Mouse (Mus musculus): ENCODE data around the gene Fbxo31. TPM values are rescaled to one million over a fixed set of nuclear protein-coding genes. Genes with fewer than 3 reads are reported as not detected.

Fbxo31 gene
- polyA plus RNA-seq, 1 experiment from 2014 or later, result 17.3 TPM

DNA sequence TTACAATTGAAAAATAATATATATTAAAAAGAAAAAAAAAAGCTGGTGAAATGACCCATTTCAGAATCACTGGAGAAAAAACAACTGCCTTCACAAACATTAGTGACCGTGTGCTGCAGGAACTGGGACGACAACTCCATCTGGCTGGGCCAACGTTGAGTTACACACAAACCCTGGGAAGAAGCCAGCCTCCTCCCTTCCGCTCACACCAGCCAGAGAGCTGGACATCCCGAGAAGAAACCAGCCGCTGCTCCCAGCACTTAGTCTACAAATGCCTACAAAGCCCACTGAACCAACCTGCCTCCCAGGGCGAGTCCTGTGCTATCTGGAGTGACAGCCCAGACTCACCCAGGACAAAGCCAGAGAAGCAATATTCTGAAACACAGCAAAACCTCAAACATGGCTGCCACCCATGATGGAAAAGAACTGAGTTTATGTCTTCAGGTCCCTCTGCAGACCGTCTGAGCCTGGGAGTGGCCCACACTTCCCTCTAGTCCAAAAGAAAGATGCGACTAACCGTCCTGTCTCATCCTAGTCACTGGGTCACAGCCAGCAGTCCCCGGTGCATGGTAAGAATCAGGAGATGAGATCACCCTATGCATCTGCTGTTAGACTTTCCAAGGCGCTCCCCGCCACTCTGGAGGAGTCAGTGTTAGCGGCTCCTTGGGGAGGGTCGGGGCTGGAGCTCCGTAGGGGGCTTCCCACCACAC lies 16.8 kb downstream of the Fbxo31 start:
- no peak overlapping the region for H3K27ac ChIP-seq
- no peak overlapping the region for H3K4me2 ChIP-seq
- H3K9ac ChIP-seq, result 0 out of 2 replicates have a peak overlapping the region, but pooled peaks have one; percentile 0
- H3K4me1 ChIP-seq, result no peaks in the 10 kb centered on the region
- no peak; the same call in 1 of the 2 replicates for ATAC-seq (ENCODE audit: insufficient number of reproducible peaks, low FRiP score, low TSS enrichment, low read depth)
- H3K4me3 ChIP-seq, result no peak overlapping the region
- 80% methylated on average over 16 of the region's 16 CpGs for WGBS
- H3K27me3 ChIP-seq, result no peaks in the 10 kb centered on the region
- H3K9me3 ChIP-seq, result no peaks in the 10 kb centered on the region
- H3K36me3 ChIP-seq, result peaks cover 39% of the 10 kb centered on the region

DNA sequence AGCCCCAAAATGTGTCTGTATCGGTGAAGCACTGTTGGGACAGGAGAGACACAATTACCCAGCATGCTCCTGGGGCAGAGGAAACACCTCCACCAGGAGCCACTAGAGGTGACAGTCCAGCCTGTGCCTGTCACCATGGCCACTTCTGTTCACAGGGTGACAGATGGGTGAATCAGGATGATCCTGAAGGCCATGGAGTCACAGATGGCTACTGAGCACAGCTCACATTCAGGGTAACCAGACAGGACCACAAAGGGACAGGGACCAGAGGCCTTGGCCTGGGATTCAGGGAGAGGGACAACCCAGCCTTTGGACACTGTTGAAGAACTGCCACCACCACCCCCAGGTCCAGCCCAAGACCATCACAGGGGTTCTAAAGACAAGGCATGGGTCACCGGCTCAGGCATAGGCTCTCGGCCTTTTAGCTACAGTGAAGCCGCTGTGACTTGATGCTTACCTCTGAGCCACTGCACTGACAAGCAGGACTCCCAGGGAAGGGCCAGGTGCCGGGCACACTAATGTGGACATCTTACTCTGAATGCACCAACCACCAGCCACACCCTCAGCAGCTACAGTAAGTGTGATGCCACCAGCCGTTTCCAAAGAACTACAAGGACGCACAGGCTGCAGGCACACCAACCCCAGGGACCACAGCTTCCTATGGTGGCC lies 18.0 kb downstream of the Fbxo31 start:
- ATAC-seq (ENCODE audit: insufficient number of reproducible peaks, low FRiP score, low TSS enrichment, low read depth), result no peak
- Histone ChIP-seq H3K9me3 (no peaks in the 10 kb centered on the region), H3K27me3 (no peaks in the 10 kb centered on the region), H3K4me1 (no peaks in the 10 kb centered on the region), H3K27ac (no peak overlapping the region), H3K4me3 (no peak overlapping the region), H3K36me3 (peaks cover 43% of the 10 kb centered on the region), H3K9ac (no peak overlapping the region), H3K4me2 (no peak overlapping the region)
- 89% methylated on average over 7 of the region's 7 CpGs for WGBS

DNA sequence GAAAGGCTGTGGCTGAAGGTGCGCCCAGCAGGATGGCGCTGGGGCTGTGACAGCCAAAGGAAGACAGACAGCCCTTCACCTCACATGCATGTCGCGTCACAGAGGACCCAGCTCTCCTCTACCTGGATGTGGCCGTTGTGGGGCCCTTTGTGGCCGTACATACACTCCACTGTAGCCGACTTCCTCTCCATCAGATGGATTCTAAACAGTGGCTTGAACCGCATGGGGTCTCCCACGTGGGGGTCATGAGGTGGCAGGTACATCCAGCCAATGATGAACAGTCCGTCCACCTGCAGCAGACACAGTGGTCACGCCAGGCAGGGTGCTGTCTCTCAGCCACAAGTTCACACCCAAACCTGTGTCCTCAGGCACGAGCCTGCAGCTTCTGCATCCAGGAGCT lies 18.8 kb downstream of the Fbxo31 start:
- peaks cover 48% of the 10 kb centered on the region for H3K36me3 ChIP-seq
- H3K4me2 ChIP-seq, result no peak overlapping the region
- H3K4me3 ChIP-seq, result no peak overlapping the region
- no peaks in the 10 kb centered on the region for H3K4me1 ChIP-seq
- WGBS, result 94% methylated on average over 12 of the region's 12 CpGs
- H3K9ac ChIP-seq, result no peak overlapping the region
- H3K9me3 ChIP-seq, result no peaks in the 10 kb centered on the region
- no peak overlapping the region for H3K27ac ChIP-seq
- H3K27me3 ChIP-seq, result no peaks in the 10 kb centered on the region
- no peak for ATAC-seq (ENCODE audit: insufficient number of reproducible peaks, low FRiP score, low TSS enrichment, low read depth)

DNA sequence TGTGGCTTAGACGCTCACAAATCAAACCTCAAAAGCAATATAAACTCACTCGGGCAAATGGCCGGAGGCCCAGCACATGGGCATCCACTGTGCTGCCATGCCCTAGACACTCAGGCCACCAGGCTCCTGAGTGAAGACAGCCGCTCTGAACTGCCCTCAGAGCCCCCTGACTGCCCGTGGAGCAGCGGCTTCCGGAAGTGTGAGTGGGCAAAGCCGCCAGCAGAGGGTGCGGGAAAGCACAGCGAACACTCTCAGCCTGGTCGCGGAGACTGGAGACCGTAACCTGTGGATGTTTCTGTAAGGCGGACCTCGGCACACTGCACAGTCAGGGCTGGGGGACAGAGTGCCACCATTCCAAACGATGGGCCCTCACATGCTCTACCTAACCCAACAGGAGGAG lies 20.1 kb downstream of the Fbxo31 start:
- Histone ChIP-seq H3K27me3 (no peaks in the 10 kb centered on the region), H3K4me3 (no peak overlapping the region), H3K4me1 (no peaks in the 10 kb centered on the region), H3K9ac (no peak overlapping the region), H3K9me3 (no peaks in the 10 kb centered on the region), H3K4me2 (no peak overlapping the region), H3K36me3 (peaks cover 57% of the 10 kb centered on the region), H3K27ac (no peak overlapping the region)
- 84% methylated on average over 16 of the region's 16 CpGs for WGBS
- ATAC-seq (ENCODE audit: insufficient number of reproducible peaks, low FRiP score, low TSS enrichment, low read depth), result no peak

DNA sequence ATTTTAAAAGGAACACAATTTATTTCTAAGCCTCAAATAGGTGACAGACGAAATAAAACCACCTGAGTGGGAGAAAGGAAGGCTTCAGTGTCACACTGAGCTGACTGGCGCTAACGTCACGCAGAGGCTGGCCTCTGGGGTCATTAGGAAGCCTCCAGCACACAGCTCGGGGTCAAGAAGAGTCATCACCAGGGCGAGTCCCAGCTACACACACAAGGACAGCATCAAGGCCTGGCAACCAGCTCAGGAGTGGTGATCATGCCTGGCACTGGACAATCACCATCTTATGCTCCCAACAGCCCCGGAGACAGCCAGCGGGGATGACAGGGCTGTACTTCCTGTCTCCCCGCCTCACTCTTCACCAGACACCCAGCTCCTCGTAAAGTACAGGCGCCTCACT lies 20.9 kb downstream of the Fbxo31 start:
- Histone ChIP-seq H3K4me1 (no peaks in the 10 kb centered on the region), H3K9me3 (no peaks in the 10 kb centered on the region), H3K4me2 (no peak overlapping the region), H3K9ac (no peak overlapping the region), H3K27me3 (no peaks in the 10 kb centered on the region), H3K4me3 (no peak overlapping the region), H3K27ac (no peak overlapping the region), H3K36me3 (peaks cover 61% of the 10 kb centered on the region)
- ATAC-seq (ENCODE audit: insufficient number of reproducible peaks, low FRiP score, low TSS enrichment, low read depth), result no peak
- WGBS, result 83% methylated on average over 11 of the region's 11 CpGs

DNA sequence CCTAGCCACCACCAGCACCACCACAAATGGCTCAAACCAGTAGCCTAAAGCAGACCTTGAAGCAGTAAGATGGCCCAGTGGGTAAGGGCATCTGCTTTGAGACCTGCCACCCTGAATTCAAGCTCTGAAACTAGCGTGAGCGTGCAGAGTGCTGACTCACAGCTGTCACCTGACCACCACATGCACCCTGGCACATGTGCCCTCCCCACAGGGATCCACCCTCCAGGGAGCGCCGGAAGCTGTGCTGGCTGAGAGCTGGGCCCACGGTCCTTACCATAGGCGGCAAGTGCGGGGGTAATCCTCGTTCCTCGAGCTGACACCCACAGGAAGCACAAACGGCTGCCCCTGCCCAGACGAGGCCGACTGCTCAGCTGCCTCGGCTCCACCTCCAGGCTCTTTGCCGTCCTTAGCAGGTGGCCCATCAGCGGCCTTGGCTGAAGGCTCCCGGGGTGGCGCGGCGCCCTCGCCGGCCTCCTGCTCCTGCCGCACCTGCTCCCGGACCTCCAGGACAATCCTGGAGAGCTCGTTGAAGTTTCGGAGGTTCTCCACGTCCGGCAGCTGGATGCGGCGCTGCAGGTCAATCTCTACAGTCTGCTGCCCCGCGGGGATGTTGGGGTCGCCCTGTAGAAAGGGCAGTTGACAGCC lies 24.7 kb downstream of the Fbxo31 start:
- ATAC-seq (ENCODE audit: insufficient number of reproducible peaks, low FRiP score, low TSS enrichment, low read depth), result no peak
- no peak overlapping the region for H3K4me2 ChIP-seq
- H3K36me3 ChIP-seq, result peaks cover 81% of the 10 kb centered on the region
- no peak overlapping the region for H3K4me3 ChIP-seq
- H3K27me3 ChIP-seq, result no peaks in the 10 kb centered on the region
- 91% methylated on average over 32 of the region's 32 CpGs for WGBS
- no peak overlapping the region for H3K9ac ChIP-seq
- no peak overlapping the region for H3K27ac ChIP-seq
- no peaks in the 10 kb centered on the region for H3K9me3 ChIP-seq
- H3K4me1 ChIP-seq, result no peaks in the 10 kb centered on the region

DNA sequence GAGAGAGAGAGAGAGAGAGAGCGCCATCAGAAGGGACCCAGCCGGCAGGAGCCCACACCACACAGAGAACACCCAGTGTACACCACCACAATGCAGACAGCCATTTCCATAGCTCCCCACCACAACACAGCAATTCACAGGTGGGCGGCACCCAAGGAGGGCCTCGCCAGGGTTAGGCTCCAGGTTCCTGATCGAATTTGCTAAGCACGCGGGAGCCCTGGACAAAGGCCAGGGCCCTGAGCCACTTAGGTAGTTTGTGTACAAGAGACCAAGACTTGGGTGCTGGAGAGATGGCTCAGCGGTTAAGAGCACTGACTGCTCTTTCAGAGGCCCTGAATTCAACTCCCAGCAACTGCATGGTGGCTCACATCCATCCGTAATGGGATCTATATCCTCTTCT lies 26.1 kb downstream of the Fbxo31 start:
- no peak overlapping the region for H3K4me3 ChIP-seq
- ATAC-seq (ENCODE audit: insufficient number of reproducible peaks, low FRiP score, low TSS enrichment, low read depth), result no peak
- H3K4me1 ChIP-seq, result no peaks in the 10 kb centered on the region
- H3K27ac ChIP-seq, result no peak overlapping the region
- no peak overlapping the region for H3K4me2 ChIP-seq
- peaks cover 70% of the 10 kb centered on the region for H3K36me3 ChIP-seq
- no peaks in the 10 kb centered on the region for H3K27me3 ChIP-seq
- no peaks in the 10 kb centered on the region for H3K9me3 ChIP-seq
- no peak overlapping the region for H3K9ac ChIP-seq
- 90% methylated on average over 7 of the region's 9 CpGs for WGBS

DNA sequence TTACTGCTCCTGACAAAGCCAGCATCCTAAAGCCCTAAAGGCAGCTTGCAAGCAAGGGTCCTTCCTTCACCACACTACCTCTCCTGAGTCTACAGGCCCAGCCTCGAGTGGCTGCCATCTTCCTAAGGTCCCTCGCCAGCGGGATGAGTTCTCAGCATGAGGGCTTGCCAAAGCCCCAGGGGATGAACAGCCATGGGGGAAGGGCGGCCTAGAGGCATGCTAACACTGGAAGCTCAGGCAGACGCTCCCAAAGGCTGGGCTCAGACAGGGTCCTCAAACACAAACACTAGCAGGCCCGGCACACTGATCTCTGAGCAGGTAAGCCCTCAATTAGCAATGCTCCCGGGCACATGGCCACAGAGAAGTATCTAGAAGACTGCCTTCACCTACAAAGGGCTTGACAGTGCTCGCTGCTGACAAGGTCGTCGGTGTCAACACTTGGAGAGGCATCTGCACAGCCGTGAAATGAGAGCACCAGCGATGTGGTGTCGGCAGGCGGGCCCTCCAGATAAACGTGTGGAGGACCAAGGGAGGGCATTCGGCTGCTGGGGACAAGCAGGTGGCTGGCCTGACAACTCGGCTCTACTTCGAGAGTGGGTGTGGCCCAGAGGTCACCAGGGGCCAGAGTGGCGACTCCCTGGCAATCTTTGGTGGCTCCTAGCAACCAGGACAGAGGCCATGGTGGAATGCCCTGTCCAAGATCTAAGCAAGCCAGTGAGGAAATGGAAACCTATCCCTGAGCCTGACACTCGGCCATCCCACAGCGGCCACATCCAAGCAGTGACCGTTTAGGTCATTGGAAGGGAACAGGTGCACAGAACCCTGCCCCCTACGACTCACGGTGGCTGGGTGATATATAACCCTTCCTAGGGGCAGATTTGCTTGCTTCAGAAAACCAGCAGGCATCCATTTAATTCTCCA lies 27.3 kb downstream of the Fbxo31 start:
- H3K4me3 ChIP-seq, result no peak overlapping the region
- peaks cover 70% of the 10 kb centered on the region for H3K36me3 ChIP-seq
- no peak overlapping the region for H3K27ac ChIP-seq
- H3K4me2 ChIP-seq, result no peak overlapping the region
- ATAC-seq (ENCODE audit: insufficient number of reproducible peaks, low FRiP score, low TSS enrichment, low read depth), result no peak
- H3K4me1 ChIP-seq, result peaks cover 3% of the 10 kb centered on the region; the same call in 1 of the 2 replicates
- H3K9ac ChIP-seq, result no peak overlapping the region
- H3K27me3 ChIP-seq, result no peaks in the 10 kb centered on the region
- WGBS, result 78% methylated on average over 24 of the region's 24 CpGs
- no peaks in the 10 kb centered on the region for H3K9me3 ChIP-seq

DNA sequence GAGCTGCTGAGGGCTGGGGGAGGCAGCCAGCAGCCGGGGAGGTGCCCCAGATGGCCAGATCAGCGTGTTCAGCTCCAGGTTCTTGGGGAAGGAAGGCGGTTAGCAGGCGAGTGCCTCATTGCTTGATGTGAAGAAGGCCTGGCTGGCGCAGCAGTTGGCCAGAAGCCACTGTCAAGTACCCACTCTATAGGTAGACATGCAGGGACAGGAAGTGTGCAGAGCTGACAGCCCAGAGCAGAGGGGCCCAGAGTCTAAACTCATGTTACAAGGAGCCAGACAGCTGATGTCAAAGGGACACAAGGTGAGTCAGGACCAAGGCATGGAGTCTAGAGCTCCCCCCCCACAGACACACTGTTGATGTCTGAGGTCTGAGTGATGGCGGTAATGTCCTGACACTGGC lies 28.6 kb downstream of the Fbxo31 start:
- Histone ChIP-seq H3K4me3 (no peak overlapping the region), H3K9ac (no peak overlapping the region), H3K27ac (no peak overlapping the region), H3K4me1 (peaks cover 3% of the 10 kb centered on the region; the same call in 1 of the 2 replicates), H3K4me2 (no peak overlapping the region), H3K36me3 (peaks cover 60% of the 10 kb centered on the region), H3K9me3 (no peaks in the 10 kb centered on the region), H3K27me3 (no peaks in the 10 kb centered on the region; the same call in 1 of the 2 replicates)
- 92% methylated on average over 6 of the region's 6 CpGs for WGBS
- ATAC-seq (ENCODE audit: insufficient number of reproducible peaks, low FRiP score, low TSS enrichment, low read depth), result no peak

DNA sequence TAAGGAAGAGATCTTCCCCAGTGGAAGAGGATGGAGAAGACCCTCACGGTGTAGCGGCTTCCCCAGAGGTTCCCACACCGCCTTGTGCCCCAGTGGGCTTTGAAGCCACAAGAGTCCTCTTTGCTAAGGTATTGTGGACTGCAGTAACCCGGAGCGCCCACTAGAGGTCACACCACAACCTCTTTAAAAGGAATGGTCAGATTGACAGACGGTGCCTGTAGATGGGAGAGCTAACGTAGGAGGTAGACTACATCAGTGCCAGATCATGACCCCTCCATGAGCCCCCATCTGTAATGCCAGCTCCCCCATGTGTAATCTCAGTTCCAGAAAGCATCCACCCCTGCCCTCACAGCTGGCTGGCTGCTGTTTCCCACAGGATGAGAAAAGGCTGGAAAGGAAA lies 31.5 kb downstream of the Fbxo31 start:
- peaks cover 32% of the 10 kb centered on the region for H3K36me3 ChIP-seq
- no peak overlapping the region for H3K27ac ChIP-seq
- H3K27me3 ChIP-seq, result no peaks in the 10 kb centered on the region; the same call in 1 of the 2 replicates
- peaks cover 3% of the 10 kb centered on the region for H3K4me1 ChIP-seq
- H3K9ac ChIP-seq, result no peak overlapping the region
- no peak overlapping the region for H3K4me3 ChIP-seq
- 4% methylated on average over 7 of the region's 7 CpGs for WGBS
- no peak overlapping the region for H3K4me2 ChIP-seq
- no peak for ATAC-seq (ENCODE audit: insufficient number of reproducible peaks, low FRiP score, low TSS enrichment, low read depth)
- no peaks in the 10 kb centered on the region for H3K9me3 ChIP-seq

DNA sequence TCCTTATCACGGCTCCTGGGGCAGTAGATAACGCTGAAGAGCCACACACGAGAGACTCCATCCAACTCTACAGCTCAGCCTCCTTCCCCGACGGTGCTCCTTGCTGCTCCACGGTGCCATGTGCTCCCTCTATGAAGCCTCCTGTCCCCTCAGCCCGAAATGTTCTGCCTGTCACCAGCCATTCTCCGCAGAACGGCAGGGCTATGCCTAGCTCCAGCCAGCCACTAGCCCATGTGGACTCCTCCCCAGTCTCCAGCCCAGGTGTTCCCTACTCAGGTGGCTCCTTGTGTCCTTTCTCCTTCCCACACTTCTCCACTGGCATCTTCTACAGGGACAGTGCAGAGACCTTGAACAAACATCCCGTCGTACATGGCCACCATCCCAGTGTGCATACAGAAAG lies 33.7 kb downstream of the Fbxo31 start:
- 75% methylated on average over 11 of the region's 11 CpGs for WGBS
- H3K4me2 ChIP-seq, result no peak overlapping the region

More for the DNA sequence above, 33.7 kb downstream of the Fbxo31 start:
- Histone ChIP-seq H3K9ac (no peak overlapping the region), H3K36me3 (peaks cover 13% of the 10 kb centered on the region), H3K9me3 (no peaks in the 10 kb centered on the region), H3K27ac (no peak overlapping the region), H3K27me3 (peaks cover 8% of the 10 kb centered on the region), H3K4me1 (peaks cover 3% of the 10 kb centered on the region), H3K4me3 (no peak overlapping the region)
- ATAC-seq (ENCODE audit: insufficient number of reproducible peaks, low FRiP score, low TSS enrichment, low read depth), result no peak

Measured in limb, embryonic 15.5 days (tissue).